Mouse (Mus musculus): ENCODE measurements around the gene Smim11. TPM values are rescaled to one million over a fixed set of nuclear protein-coding genes. Genes with fewer than 3 reads are reported as not detected.

Smim11 gene
- 144 and 145 TPM in 2 replicates for polyA plus RNA-seq (2015; fragmentation: Nextera tagmentation; extraction: Ambion mirVana)

DNA sequence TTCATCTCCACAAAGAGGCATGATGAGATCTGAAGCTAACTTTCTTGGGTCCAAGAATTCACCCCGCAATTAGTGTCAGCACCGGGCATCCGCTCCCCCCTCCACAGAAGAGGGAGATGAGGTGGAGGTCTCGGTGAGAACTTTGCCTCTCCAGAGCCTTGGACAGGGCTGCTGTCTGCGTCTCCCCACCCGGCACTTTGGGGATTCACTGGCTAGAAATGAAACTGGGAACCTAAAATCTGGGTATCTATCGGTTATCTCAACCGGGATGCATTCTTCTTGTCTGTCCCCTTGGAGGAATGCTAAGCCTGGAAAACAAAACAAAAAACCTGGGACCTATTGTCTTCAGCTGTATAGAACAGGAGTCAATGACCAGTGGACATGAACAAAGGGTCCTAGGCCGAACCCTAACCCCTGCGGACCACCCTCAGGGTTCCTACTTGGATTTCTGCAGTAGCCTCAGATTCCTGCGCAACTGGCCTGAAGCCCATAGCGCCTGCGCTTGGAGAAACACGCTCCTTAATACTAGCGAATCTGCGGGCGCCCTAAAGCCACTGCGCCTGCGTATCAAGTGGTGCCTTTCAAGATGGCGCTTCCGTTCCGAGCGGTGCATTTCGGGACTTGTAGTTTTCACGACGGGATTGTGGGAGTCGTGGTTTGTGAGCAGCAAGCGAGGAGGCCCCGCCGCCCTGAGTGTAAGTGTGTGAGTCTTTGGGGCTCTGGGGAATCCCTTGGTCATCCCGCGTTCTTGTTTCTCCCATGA is at the start of gene Smim11:
Smim11 (plus strand) TSS at position 638 of the 763 bp plus-strand sequence.
- Histone ChIP-seq H3K4me2 (replicated peaks) (peak within 1 kb of the TSS; percentile 81), H3K4me1 (peaks cover 28% of the 10 kb centered on the region), H3K9me3 (no peaks in the 10 kb centered on the region), H3K36me3 (peaks cover 6% of the 10 kb centered on the region), H3K27me3 (no peaks in the 10 kb centered on the region), H3K9ac (peak within 1 kb of the TSS; percentile 82), H3K27ac (peak within 1 kb of the TSS; percentile 74), H3K4me3 (peak within 1 kb of the TSS; percentile 73)
- 13% methylated on average over 32 of the region's 32 CpGs for WGBS
- peak; percentile 93 for ATAC-seq (ENCODE audit: low FRiP score, low read depth)

DNA sequence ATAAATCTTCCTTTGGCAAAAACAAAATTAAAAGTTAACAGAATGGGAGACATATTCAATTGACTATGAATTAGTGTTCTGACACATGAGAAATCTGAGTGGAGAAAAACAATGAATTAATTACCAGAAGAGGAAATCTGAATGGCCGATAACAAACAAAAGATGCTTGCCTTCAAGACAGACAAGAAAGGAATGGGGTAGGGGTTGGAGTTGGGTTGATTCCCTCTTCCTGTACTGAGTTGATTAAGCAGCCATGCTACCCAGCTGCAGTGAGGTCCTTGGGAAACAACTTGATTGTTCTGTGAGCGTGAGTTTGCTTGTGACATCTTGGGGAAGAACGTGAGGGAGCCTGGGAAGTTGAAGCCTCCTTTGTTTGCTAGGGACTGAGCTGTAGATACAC is 46.8 kb upstream of the Smim11 start:
- no peak for ATAC-seq (ENCODE audit: low FRiP score, low read depth)
- WGBS = 90% methylated on average over 3 of the region's 3 CpGs
- Histone ChIP-seq H3K4me3 (no peak overlapping the region), H3K27me3 (no peaks in the 10 kb centered on the region; the same call in 1 of the 2 replicates), H3K36me3 (no peaks in the 10 kb centered on the region), H3K9me3 (no peaks in the 10 kb centered on the region), H3K4me1 (peaks cover 6% of the 10 kb centered on the region), H3K27ac (no peak overlapping the region), H3K9ac (no peak overlapping the region), H3K4me2 (replicated peaks) (no peak overlapping the region)

- Histone ChIP-seq H3K27ac (no peak overlapping the region), H3K9ac (no peak overlapping the region), H3K36me3 (no peaks in the 10 kb centered on the region), H3K9me3 (no peaks in the 10 kb centered on the region), H3K4me1 (no peaks in the 10 kb centered on the region), H3K4me3 (no peak overlapping the region), H3K27me3 (no peaks in the 10 kb centered on the region), H3K4me2 (replicated peaks) (no peak overlapping the region)
- no peak for ATAC-seq (ENCODE audit: low FRiP score, low read depth)
- WGBS = 79% methylated on average over 12 of the region's 12 CpGs
Measured at GRCm38 (mm10) chr16:92267861-92268260, 33.2 kb upstream of the Smim11 start.

GRCm38 (mm10) chr16:92274516-92274915 is 26.6 kb upstream of the Smim11 start:
- 48% methylated on average over 5 of the region's 5 CpGs for WGBS

DNA sequence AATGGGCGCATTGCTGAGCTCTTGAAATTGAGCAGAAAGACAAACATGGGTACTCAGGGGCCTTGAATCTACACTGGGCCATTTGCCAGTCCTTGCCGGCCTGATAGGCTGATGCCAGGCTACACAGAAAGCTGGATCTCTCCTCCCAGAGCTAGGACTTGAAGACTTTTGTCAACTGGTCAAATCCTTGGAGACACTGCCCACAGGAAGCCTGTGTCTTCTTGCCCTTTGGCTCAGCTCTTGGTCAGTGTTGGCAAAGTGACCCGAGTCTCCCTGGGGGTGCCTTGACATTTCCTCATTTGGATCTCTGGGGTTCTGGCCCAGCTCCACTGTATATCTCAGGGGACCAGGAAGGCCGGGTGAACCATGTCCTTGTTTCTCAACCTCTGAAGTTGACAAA is 25.6 kb upstream of the Smim11 start:
- no peaks in the 10 kb centered on the region for H3K9me3 ChIP-seq
- no peaks in the 10 kb centered on the region for H3K27me3 ChIP-seq
- H3K36me3 ChIP-seq = no peaks in the 10 kb centered on the region
- H3K4me1 ChIP-seq = no peaks in the 10 kb centered on the region
- 86% methylated on average over 4 of the region's 4 CpGs for WGBS
- H3K4me3 ChIP-seq = no peak overlapping the region
- H3K4me2 ChIP-seq (replicated peaks) = no peak overlapping the region
- no peak overlapping the region for H3K9ac ChIP-seq
- ATAC-seq (ENCODE audit: low FRiP score, low read depth) = no peak
- H3K27ac ChIP-seq = no peak overlapping the region

More at GRCm38 (mm10) chr16:92274516-92274915, 26.6 kb upstream of the Smim11 start:
- no peaks in the 10 kb centered on the region for H3K36me3 ChIP-seq
- no peaks in the 10 kb centered on the region for H3K4me1 ChIP-seq
- no peaks in the 10 kb centered on the region for H3K9me3 ChIP-seq
- no peak overlapping the region for H3K4me2 ChIP-seq (replicated peaks)
- no peak overlapping the region for H3K9ac ChIP-seq
- no peaks in the 10 kb centered on the region for H3K27me3 ChIP-seq
- H3K27ac ChIP-seq = no peak overlapping the region
- H3K4me3 ChIP-seq = no peak overlapping the region
- ATAC-seq (ENCODE audit: low FRiP score, low read depth) = no peak

GRCm38 (mm10) chr16:92282671-92283070 is 18.4 kb upstream of the Smim11 start:
- Histone ChIP-seq H3K27ac (no peak overlapping the region), H3K36me3 (no peaks in the 10 kb centered on the region), H3K4me3 (no peak overlapping the region), H3K9ac (no peak overlapping the region), H3K4me2 (replicated peaks) (no peak overlapping the region), H3K27me3 (0 out of 2 replicates have a peak, but pooled peaks cover 4% of the 10 kb centered on the region), H3K9me3 (no peaks in the 10 kb centered on the region), H3K4me1 (peaks cover 15% of the 10 kb centered on the region)
- 58% methylated on average over 5 of the region's 5 CpGs for WGBS
- no peak; the same call in 1 of the 2 replicates for ATAC-seq (ENCODE audit: low FRiP score, low read depth)

- H3K4me3 ChIP-seq = no peak overlapping the region
- H3K9ac ChIP-seq = no peak overlapping the region
- H3K4me1 ChIP-seq = peaks cover 15% of the 10 kb centered on the region
- 0 out of 2 replicates have a peak, but pooled peaks cover 4% of the 10 kb centered on the region for H3K27me3 ChIP-seq
- no peaks in the 10 kb centered on the region for H3K36me3 ChIP-seq
- H3K4me2 ChIP-seq (replicated peaks) = no peak overlapping the region
- ATAC-seq (ENCODE audit: low FRiP score, low read depth) = no peak
- no peak overlapping the region for H3K27ac ChIP-seq
- WGBS = 27% methylated on average over 10 of the region's 10 CpGs
- no peaks in the 10 kb centered on the region; the same call in 1 of the 2 replicates for H3K9me3 ChIP-seq
Measured at GRCm38 (mm10) chr16:92285068-92285467, 16.0 kb upstream of the Smim11 start.

GRCm38 (mm10) chr16:92286609-92287008 is 14.5 kb upstream of the Smim11 start:
- Histone ChIP-seq H3K27me3 (0 out of 2 replicates have a peak, but pooled peaks cover 6% of the 10 kb centered on the region), H3K27ac (no peak overlapping the region), H3K9ac (no peak overlapping the region), H3K4me1 (peaks cover 15% of the 10 kb centered on the region), H3K36me3 (no peaks in the 10 kb centered on the region), H3K4me3 (no peak overlapping the region), H3K9me3 (no peaks in the 10 kb centered on the region; the same call in 1 of the 2 replicates), H3K4me2 (replicated peaks) (no peak overlapping the region)
- peak; percentile 32; the same call in 1 of the 2 replicates for ATAC-seq (ENCODE audit: low FRiP score, low read depth)
- WGBS = 11% methylated on average over 7 of the region's 7 CpGs

- ATAC-seq (ENCODE audit: low FRiP score, low read depth) = no peak
- no peaks in the 10 kb centered on the region; the same call in 1 of the 2 replicates for H3K9me3 ChIP-seq
- no peak overlapping the region for H3K9ac ChIP-seq
- no peaks in the 10 kb centered on the region for H3K36me3 ChIP-seq
- no peak overlapping the region for H3K4me2 ChIP-seq (replicated peaks)
- H3K4me1 ChIP-seq = peaks cover 9% of the 10 kb centered on the region; the same call in 1 of the 2 replicates
- H3K27me3 ChIP-seq = 0 out of 2 replicates have a peak, but pooled peaks cover 11% of the 10 kb centered on the region
- H3K27ac ChIP-seq = no peak overlapping the region
- H3K4me3 ChIP-seq = no peak overlapping the region
- 83% methylated on average over 9 of the region's 9 CpGs for WGBS
Measured at GRCm38 (mm10) chr16:92288778-92289177, 12.3 kb upstream of the Smim11 start.

DNA sequence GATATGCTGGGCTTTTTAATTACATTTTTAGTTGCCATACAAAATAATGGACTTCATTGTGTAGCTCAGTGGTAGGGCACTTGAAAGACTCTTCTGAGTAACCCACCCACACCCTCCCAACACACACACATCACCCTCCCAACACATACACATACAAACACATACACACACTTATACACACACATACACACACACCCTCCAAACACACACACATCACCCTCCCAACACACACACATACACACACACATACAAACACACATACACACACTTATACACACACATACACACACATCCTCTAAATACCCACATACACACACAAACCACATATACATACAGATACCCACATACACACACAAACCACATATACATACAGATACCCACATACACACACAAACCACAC is 11.0 kb upstream of the Smim11 start:
- Histone ChIP-seq H3K36me3 (no peaks in the 10 kb centered on the region), H3K4me2 (replicated peaks) (no peak overlapping the region), H3K9ac (no peak overlapping the region), H3K4me1 (0 out of 2 replicates have a peak, but pooled peaks cover 2% of the 10 kb centered on the region), H3K27me3 (0 out of 2 replicates have a peak, but pooled peaks cover 11% of the 10 kb centered on the region), H3K4me3 (no peak overlapping the region), H3K9me3 (no peaks in the 10 kb centered on the region; the same call in 1 of the 2 replicates), H3K27ac (no peak overlapping the region)
- no peak for ATAC-seq (ENCODE audit: low FRiP score, low read depth)

GRCm38 (mm10) chr16:92292101-92292500 is 9.0 kb upstream of the Smim11 start, which contains the start of gene Kcne2:
Gene Kcne2 (plus strand): TSS chr16:92292389.
- 0 out of 2 replicates have a peak, but pooled peaks cover 8% of the 10 kb centered on the region for H3K27me3 ChIP-seq
- no peaks in the 10 kb centered on the region for H3K36me3 ChIP-seq
- no peaks in the 10 kb centered on the region for H3K4me1 ChIP-seq
- no peak within 1 kb of the TSS for H3K9ac ChIP-seq
- WGBS = 63% methylated on average over 10 of the region's 10 CpGs
- ATAC-seq (ENCODE audit: low FRiP score, low read depth) = no peak
- H3K4me2 ChIP-seq (replicated peaks) = no peak within 1 kb of the TSS
- no peak within 1 kb of the TSS for H3K4me3 ChIP-seq
- H3K27ac ChIP-seq = no peak within 1 kb of the TSS
- H3K9me3 ChIP-seq = no peaks in the 10 kb centered on the region; the same call in 1 of the 2 replicates

DNA sequence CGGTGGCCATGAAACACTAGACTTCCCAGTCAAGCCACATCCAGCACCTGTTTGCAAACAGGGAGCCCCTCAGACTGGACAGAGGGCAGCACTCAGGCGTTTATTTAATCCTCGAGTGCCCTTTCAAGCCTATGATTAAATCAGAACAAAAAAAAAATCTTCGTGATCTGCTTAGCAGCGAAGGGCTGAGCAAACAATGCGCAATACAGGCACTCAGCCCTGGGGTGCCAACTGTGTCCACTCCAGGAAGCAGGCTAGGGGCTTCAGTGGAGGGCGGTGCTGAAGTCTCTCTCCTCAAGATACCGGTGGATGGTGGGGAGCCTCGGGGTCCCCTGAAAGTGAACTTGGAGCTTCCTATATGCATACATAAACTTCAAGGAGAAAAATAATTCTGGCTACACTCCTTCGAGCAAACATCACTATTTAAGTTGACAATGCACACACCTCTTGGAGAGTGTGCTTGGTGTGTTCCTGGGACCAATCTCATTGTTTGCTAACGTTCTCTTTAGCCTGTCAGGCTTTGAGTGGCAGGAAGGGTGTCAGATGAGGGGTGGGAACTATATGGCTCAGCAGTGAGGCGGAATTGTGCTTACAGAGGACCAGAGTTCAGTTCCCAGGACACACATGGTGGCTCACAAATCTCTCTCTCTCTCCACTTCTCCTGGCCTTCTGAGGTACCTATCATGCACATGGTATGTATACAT is 6.7 kb upstream of the Smim11 start:
- H3K27ac ChIP-seq = no peak overlapping the region
- H3K4me3 ChIP-seq = no peak overlapping the region
- 69% methylated on average over 12 of the region's 12 CpGs for WGBS
- no peaks in the 10 kb centered on the region for H3K36me3 ChIP-seq
- H3K27me3 ChIP-seq = 0 out of 2 replicates have a peak, but pooled peaks cover 7% of the 10 kb centered on the region
- H3K9me3 ChIP-seq = no peaks in the 10 kb centered on the region
- no peak overlapping the region for H3K4me2 ChIP-seq (replicated peaks)
- no peaks in the 10 kb centered on the region for H3K4me1 ChIP-seq
- H3K9ac ChIP-seq = no peak overlapping the region
- no peak for ATAC-seq (ENCODE audit: low FRiP score, low read depth)
